Mouse (Mus musculus) cerebellum, adult 11 months (tissue): ENCODE data around the gene Adgrv1.
"Not testable (repeated sequence)": the region's sequence is repeated elsewhere in the genome, so short reads cannot be mapped to it uniquely, and the experiment has no call there.

Experiments used
- DNase-seq: peaks from one replicate; pipeline ENCODE4 v3.0.0; 2022

Adgrv1 gene

DNA sequence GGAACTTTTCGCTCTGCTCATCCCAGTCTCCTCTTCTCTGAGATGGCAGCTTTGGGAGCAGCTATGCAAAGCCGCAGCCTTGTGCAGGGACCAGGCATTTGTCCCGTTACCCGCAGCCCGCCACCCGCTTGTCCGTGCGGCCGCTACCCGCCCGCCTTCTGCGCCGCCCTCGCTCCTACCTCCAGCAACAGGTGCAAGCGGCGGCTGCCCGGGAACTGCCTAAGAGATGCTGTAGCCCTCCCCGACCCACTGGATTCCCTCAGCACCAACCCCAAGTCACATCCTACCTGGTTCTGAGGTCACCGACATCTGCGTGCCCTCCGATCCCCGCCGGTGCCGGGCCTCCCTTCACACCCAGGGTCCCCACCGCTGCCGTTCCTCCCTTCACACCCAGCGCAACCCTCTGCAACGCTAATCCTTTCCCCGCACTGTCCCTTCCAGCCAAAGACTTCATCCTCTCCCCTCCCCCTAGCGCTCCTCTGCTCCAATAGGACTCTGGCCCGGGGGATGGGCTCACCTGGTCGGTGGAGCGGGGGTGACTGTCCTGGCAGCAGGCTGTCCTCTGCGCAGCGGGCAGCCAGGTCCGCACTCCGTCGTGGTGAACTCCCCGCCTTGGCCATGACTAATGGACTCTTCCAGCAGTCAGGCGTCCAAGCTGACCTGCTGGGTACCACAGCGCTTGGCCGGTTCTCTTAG is at the start of gene Adgrv1:
Gene Adgrv1 (minus strand): TSS at position 435 of the 696 bp plus-strand sequence.
- DNase-seq = peak; percentile 72

DNA sequence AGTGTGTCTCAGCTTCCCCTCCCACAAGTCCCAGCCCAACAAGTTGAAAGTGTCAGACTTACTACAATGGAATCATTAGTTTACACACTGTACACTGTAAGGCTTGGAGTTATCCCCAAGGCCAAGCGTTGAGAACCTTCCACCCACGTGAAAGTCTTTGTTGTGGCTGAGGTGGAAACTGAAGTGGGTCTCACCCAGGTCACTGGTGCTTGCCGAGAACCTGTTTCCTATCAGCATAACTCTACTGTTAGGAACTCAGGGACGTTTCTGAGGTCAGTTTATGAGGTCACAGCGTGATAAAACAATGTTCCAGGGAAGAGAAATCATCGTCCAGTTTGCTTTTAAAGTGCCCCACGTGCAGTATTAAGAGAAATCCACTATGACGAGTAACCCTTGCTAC is 42.4 kb upstream of the Adgrv1 start:
- no peak for DNase-seq

DNA sequence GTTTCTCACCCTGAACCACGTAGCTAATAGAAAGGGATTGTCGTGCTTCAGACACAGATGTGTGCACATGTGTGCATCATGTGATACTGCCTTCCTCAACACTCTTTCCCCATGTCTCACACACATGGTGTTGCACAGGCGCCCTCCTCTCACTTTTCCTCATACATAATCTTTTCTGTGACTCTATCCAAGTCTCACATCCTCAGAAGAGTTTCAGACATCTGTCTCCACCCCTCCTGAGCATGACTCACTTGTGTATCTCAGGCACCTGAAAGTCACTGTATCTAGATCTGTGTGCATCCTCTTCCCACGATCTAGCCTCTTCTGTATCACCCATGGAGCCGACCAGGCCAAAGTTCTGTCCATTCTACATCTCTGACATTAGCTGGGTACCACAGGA is 34.8 kb upstream of the Adgrv1 start:
- DNase-seq = no peak

- DNase-seq = peak; percentile 33
These were observed 31.4 kb upstream of the Adgrv1 start for GRCm38 (mm10) chr13:81664331-81664698.

GRCm38 (mm10) chr13:81663566-81664330 is 30.8 kb upstream of the Adgrv1 start:
- DNase-seq = peak; percentile 23

- DNase-seq = no peak
These were observed 25.2 kb upstream of the Adgrv1 start for GRCm38 (mm10) chr13:81658053-81658752.

- peak; percentile 93 for DNase-seq
These were observed 24.5 kb upstream of the Adgrv1 start, which contains the start of gene Lysmd3 for GRCm38 (mm10) chr13:81657351-81658052. Lysmd3 (plus strand) TSS chr13:81657663.

GRCm38 (mm10) chr13:81657008-81657350 is 24.0 kb upstream of the Adgrv1 start:
- DNase-seq = no peak

GRCm38 (mm10) chr13:81656091-81656850 is 23.3 kb upstream of the Adgrv1 start:
- no peak for DNase-seq

GRCm38 (mm10) chr13:81650382-81650781 is 17.4 kb upstream of the Adgrv1 start:
- DNase-seq = not testable (repeated sequence)

DNA sequence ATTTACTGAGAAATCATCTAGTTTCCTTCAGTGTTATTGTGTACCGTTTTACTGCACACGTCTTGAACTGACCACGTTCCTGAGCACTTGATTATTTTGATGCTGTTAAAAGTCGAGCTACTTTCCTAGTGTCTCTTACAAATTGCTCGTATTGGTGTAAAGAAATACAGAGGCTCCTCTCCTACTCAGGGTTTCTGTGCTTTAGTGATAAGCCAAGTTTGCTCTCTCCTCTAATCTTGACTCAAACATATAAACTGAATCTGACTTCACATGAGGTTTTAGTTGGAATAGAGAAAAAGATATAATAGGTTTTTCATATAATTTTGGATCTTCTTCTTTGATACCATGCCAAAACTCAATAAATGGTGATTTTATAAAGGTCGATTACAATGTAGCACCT is 13.4 kb upstream of the Adgrv1 start:
- DNase-seq = no peak

GRCm38 (mm10) chr13:81644047-81644565 is 11.2 kb upstream of the Adgrv1 start:
- DNase-seq = no peak

- no peak for DNase-seq
These were observed 9.7 kb upstream of the Adgrv1 start for GRCm38 (mm10) chr13:81642491-81643149.

DNA sequence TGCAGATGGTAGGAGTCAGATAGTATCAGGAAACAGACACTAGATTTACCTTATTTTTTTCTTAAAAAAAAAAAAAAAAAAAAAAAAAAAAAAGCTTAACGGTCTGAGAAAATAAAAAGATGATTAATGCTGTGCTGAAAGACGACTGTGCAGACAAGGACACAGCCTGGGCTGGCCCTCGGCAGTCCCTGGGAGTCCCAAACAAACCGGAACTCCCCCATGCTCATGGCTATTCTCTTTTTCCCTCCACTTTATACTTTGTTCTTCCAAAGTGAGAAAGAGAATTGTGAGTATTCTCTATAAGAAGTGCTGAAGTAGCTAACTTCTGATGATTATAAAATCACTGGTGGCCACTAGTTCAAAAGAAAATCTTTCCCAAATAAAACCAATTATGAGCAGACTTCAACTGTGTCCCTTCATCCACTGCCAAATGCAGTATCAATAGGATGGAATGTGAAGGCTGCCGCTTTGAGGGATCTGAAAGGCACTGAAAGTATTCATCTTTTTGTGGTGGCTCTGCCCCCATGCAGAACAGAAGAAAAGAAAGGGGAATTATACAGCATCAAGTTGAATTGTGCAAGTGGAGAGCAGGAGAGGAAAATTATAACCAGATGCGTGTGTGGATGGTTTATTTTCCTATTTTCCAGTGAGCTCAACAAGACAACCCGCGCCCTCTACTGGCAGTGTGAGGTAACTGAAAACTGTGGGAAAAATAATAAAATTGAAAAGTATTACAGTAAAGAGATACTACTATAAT is 8.5 kb upstream of the Adgrv1 start:
- DNase-seq = peak; percentile 28

DNA sequence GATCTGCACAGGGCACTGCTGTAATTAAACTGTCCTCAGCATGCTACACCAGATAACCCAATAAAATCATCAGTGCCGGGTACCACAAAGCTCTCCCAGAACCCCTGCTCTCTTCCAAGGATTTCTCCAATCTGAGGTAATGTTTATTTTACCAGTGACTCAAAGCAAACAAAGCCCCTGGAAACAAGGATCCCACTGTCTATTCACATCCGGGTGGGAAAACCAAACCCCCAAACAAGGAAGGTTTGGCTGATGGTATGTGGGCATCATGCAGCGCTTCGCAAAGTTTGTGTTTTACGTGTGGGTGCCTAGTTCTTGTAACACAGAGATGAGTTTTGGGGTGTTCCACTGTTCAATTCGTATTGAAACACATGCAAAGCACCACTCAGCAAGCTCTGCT is 7.9 kb upstream of the Adgrv1 start:
- DNase-seq = no peak

GRCm38 (mm10) chr13:81639624-81640023 is 6.7 kb upstream of the Adgrv1 start:
- no peak for DNase-seq

DNA sequence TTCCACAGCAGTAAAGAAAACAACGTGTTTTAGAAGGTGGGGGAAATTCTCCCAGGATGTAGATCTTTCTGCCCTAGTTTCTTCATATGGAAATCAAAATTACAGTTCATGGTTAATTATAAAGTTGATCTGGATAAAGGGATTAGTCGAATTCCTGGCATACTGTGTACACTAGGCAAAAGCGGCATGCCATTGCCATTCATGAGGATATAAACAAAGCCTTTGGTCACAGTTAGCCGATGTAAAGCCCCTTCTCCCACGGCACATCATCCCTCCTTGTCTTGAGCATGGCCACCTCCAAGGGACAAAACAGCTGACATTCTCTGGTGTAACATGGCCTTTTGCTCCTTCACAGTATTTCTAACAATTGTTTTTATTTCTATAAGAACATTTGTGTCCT is 2.4 kb downstream of the Adgrv1 start:
- no peak for DNase-seq

DNA sequence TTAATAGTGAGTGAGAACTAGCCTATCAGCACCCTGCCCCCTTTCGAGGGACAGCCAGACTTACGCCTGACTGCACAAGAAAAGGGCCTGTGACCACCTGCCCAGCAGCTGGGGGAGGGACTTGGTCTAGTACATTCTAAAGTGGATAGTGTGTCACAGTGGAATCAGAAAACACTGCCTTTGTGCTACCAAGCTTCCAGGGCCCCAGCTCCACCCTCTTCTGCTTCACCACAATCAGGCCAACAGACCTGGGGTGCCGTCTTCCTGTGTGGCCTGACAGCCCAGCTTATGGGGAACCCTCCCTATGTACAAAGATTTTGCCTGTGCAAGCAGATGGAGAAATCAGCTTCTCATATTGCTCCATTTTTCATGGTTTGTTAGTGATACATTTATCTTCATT is 3.6 kb downstream of the Adgrv1 start:
- DNase-seq = no peak

GRCm38 (mm10) chr13:81628631-81629190 is 4.2 kb downstream of the Adgrv1 start:
- DNase-seq = no peak

GRCm38 (mm10) chr13:81627861-81628260 is 5.1 kb downstream of the Adgrv1 start:
- DNase-seq = not testable (repeated sequence)
